Mouse (Mus musculus) gastrocnemius, postnatal 10 days (tissue): ENCODE results near the gene Kcnip4. TPM values are rescaled to one million over a fixed set of nuclear protein-coding genes. Genes with fewer than 3 reads are reported as not detected.

Experiments used
- DNase-seq: peaks from one replicate; pipeline ENCODE4 v3.0.0; 2021; ENCODE audit warnings: mixed read lengths
- total RNA-seq, 2 experiments: library from RNA; stranded (reverse); gene quantifications; 2 replicates each; pipeline ENCODE4 v1.2.3; 2021

The Kcnip4 gene
- total RNA-seq, 2 experiments from 2014 or later, result 0.56 to 0.75 TPM

DNA sequence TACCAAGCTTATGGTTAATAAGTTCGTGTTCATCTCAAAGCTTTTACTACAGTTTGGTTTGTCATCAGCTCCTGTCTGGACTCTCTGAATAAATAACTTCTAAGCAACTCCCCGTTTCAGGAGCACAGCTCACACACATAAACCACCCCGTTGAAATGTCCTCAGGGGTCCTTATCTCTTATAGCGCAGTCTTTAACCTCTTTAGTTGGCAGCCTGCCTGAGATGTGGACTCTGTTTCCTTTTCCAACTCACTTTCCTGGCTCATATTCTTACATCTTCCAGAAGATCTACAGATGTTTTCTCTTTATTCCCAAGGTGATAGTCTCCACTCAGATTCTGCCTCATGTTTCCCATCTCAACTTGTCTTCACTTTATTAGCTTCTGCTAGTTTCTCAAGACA, 1116.4 kb downstream of the Kcnip4 start:
- DNase-seq, result no peak

GRCm38 (mm10) chr5:48402497-48402896, 1122.2 kb downstream of the Kcnip4 start:
- peak; percentile 24 for DNase-seq

DNA sequence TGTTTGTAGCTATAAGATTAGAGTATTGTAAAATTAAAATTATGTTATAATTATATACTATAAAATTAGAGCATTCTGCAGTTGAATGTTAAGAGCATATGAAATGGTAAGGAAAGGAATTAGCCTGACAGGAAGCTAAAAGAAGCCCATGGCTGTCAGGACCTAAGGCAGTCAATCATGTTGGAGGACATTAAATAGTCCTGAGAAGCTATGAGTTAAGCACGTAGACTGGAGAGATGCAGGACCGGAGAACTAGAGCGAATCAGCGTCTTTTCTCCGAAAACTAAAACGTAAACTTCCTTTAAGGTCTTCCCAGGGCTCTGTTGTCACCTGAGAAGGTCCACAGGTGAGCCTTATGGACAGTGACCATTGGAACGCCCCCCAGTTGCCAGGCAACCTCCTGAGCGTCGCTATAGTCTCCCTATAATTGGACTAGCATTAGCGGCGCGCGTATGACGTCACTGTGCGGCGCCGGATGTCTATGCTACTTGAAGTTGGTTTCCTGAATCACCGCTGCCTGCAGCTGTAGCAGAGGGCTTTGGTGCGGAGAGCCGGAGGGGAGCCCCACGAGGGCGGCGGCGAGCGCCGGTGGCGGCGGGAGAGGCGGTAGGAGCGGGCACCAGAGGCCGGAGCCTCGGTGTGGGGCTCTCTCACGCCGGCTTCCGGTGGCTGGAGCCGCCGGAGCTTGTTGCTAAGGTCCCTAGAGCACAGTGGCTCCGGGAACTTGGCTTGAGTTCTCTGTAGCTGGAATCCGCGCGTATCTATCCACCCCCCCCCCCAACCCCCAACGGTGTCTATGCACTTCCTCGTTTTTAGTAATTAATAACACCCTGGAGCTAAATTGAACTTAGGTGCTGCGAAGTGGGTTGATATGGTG, 1152.6 kb downstream of the Kcnip4 start:
- peak; percentile 92 for DNase-seq

- no peak for DNase-seq
Observed at GRCm38 (mm10) chr5:48349309-48349708, 1175.4 kb downstream of the Kcnip4 start.

DNA sequence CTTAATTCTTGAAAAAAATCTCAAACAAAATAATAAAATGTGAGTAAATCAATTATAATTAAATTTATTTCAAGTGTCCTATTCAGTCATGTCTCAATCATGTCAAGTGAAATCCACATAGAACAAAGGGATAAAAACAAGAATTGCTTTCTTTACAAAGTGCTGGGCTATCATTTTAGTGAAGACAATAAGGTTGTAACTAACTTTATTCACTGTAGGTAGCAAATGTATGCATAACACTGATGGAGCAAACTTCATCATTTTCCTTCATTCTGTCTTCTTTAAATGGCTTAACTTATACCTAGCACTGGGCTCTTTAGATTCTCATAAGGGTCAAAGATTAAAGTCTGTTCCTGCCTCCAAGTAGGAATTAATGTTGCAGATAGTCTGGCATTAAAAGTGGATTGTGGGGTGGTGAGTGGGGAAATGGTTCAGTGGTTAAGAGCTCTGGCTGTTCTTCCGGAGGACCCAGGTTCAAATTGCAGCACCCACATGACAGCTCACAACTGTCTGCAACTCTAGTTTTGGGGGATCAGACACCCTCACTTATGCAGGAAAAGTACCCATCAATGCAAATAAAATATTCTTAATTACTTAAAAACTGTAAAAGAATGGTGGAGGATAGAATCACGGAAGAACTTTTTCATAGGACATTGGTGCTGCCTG, 1178.6 kb downstream of the Kcnip4 start:
- DNase-seq, result no peak

DNA sequence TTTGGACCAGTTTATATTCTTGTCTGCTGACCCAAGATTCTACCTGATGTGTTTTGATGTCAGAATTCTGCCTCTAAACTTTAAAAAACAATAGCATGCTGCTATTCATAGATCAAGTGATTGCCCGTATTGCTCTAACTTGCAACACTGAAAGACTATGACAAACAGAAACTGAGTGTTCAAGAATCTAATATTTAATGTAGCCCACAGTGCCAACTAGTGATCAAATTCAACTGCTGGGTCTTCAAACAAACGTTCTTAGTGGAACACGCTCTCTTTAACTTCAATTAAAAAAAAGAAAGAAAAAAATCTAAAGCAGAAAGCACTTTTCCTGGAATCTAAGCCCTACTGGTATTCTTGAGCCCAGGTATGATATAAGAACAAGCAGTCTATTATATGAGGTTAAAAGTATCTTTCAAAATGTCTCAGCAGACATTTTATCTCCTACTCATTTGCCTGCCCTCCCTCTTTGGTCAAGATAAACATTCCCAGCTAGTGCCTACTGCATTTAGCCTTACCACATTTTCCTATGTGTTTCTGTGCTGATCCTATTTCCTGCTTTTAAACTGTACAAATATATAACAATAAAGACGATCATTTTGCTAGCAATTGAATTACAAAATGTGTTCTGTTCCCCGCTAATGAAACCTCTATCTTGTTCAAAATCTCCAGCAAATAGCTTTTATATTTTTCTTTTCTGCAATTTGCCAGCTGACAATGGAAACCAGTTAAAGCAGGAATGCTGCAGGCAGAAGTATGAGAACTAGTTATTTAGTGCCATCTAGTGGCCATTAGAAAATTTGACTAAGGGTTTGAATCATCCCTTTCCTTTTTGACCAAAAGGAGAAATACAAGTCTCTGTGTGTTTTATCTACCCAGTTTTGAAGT, 1179.4 kb downstream of the Kcnip4 start:
- DNase-seq, result no peak

DNA sequence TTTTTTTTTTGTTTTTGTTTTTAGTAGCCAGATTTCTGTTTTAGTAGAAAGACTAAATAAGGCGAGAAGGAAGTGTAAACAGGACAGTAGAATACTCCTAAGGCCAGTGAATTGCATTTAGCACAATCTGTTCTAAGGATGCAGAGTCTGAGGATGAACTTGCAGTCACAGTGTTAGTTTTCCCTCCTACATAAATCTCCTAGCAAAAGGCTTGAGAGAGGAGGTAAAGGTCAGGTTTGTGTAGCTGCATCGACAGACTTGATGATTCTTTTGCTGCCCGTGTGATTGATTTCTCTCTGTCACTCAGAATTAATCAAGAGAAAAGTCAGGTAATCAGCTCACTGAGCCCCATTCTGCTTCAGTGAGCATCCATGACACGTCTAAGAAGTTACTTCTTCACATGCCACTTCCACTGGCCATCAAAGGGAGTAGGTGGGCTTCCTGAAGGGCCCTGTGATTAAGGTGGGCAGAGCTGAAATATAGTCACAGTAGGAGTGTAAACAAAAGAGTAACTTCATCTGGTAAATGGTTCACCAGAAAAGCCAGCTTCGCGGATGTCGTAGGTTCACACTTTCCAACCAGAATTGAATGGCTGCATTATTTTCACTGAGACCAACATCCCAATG, 1183.8 kb downstream of the Kcnip4 start:
- no peak for DNase-seq
